Mouse (Mus musculus): ENCODE results near the gene Bmp7. TPM values are rescaled to one million over a fixed set of nuclear protein-coding genes. Genes with fewer than 3 reads are reported as not detected.

The Bmp7 gene
- total RNA-seq (2017) = 1.9 TPM in 1 of 2 replicates, not detected in the other

DNA sequence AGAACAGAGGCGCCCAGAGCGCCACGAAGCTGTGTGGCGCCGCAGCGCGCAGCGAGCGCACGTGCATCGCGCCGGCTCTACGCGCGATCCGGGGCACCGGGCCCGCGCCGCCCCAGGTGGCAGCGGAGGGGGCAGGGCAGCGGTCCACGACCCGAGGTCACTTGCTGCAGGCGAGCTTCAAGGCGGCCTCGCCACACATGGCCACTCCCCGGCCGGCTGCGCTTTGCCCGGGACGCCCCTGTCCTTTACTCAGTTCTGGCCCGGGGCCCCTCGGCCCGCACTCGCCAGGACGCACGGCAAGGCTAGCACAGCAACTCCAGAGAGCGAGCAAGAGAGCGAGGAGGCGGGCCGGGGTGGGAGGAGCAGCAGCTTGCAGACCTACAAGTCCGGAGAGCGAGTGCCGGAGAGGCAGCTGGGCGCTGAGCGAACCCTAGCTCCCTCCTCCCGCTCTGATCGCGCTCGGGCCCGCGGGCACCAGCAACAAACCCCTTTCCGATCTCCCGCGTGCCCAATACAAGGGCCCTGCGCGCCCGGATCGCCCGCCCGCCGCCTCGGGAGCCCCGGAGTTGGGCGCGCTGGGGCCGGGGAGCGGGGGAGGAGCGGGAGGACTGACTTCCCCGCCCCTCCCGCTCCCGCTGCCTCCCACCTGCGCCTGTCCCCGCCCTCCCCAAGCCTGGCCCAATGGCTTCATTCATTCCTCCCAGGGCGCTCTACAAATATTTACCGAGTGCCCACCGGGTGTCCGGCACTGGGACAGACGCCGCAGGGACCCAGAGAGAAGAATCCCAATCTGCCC lies at the start of gene Bmp7:
Gene Bmp7, minus strand, starts transcription at position 319 of the 796 bp plus-strand sequence.
- peak; percentile 14 to 42; a peak in 2 of 4 replicates for ATAC-seq (replicated peaks in 1 of 2; ENCODE audit: insufficient read depth in 1 of 2, low FRiP score in 2 of 2, low TSS enrichment in 1 of 2, low read depth in 1 of 2, poor library complexity in 2 of 2, severe bottlenecking in 2 of 2)

DNA sequence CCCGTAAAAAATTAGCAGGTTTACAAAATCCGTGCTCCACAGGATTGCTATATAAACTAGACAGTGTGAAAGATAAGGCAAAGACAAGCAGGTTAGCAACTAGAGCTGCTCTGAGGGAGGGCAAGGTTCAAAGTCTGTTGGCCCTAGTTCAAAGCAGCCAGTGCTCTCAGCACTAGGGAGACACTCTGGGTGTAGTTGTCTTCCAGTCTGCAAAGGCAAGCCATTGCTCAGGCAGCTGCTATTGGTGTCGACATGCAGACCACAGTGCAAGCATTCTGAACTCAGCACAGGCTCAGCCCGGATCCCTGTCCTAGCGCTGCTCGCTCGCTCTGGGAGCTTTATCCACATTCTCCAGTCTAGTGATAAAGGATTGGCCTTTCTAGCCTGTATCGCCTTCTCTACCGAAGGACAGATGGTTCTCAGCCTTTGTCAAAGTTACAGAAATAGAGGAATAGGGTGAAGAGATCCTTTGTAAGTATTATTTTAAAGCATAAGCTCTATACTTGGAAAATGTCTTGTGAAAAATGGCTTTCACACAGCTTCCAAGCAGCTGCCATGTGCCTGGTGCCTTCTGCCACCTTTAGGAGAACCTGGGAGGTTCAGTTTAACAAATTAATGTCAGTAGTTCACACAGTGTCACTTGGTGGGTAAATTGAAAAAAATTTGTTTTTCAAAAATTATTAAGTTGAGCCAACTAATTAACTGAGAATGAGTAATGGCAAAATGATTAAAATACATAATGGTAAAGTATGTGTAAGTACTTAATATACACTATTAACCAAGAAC lies 42.8 kb upstream of the Bmp7 start:
- ATAC-seq (replicated peaks in 1 of 2; ENCODE audit: insufficient read depth in 1 of 2, low FRiP score in 2 of 2, low TSS enrichment in 1 of 2, low read depth in 1 of 2, poor library complexity in 2 of 2, severe bottlenecking in 2 of 2) = no peak

DNA sequence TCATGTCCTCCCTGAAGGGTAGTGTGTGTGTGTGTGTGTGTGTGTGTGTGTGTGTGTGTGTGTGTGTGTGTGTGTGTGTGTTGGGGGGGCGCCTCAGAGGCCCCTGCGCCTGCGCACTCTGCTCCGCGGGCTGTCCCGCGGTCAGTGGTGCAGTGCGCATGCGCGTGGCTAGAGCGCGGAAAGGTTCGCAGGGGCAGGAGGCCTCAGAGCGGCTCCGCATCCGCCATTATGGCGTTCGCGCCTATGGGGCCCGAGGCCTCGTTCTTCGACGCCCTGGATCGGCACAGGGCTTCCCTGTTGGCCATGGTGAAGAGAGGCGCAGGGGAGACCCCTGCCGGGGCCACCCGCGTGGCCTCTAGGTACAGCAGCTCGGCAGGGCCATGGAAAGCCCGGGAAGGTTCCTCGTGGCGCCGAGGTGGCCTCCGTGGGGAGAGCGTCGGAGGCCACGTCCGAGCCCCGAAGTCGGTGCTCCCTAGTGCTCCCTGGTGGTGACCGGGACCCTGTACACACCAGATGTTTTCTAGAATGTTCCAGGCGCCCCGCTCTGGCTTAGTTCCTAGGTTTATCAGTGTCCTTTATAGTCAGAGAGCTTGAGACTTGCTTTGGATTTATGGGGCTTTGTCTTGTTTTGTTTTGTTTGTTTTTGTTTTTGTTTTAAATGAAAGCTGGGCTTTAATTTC lies 39.7 kb upstream of the Bmp7 start:
- ATAC-seq (replicated peaks in 1 of 2; ENCODE audit: insufficient read depth in 1 of 2, low FRiP score in 2 of 2, low TSS enrichment in 1 of 2, low read depth in 1 of 2, poor library complexity in 2 of 2, severe bottlenecking in 2 of 2) = no peak

GRCm38 (mm10) chr2:172978131-172978633 lies 38.1 kb upstream of the Bmp7 start:
- no peak for ATAC-seq (replicated peaks in 1 of 2; ENCODE audit: insufficient read depth in 1 of 2, low FRiP score in 2 of 2, low TSS enrichment in 1 of 2, low read depth in 1 of 2, poor library complexity in 2 of 2, severe bottlenecking in 2 of 2)

DNA sequence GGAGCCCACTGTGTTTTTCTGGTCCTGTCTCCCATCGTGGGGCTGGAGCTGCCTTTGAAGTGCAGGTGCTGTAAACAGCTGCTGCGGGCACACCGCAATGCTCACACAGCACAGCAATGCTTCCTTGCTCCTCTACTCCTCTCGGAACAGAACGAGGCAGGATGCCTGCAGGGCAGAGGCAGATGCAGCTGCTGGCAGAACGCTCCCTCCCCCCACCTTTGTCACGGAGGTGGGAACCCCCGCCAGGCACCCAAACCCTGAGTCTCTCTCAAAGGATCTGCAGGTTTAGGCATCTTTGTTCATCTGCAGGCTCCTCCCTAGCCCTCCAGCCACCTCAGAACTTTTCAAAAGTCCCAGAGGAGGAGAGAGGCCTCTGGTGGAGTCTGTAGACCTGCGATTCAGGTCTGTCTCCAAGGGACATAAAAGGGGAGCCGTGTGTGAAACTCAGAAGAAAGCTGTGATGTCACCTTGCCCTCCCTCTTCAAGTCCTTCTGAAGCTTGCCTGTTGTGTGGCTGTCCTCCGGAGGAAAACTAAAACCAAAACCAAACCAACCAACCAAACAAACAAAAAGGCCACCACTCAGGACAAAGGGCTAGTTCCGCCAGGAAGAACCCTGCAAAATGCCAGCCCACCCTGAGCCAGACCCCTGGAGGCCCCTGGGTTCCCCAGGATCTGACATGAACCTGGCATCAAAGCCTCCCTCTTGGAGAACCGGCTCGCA lies 37.4 kb upstream of the Bmp7 start, which contains the start of gene Spo11:
Gene Spo11, plus strand, starts transcription at position 292 of the 722 bp plus-strand sequence.
- ATAC-seq (replicated peaks in 1 of 2; ENCODE audit: insufficient read depth in 1 of 2, low FRiP score in 2 of 2, low TSS enrichment in 1 of 2, low read depth in 1 of 2, poor library complexity in 2 of 2, severe bottlenecking in 2 of 2) = peak; percentile 74 to 80

DNA sequence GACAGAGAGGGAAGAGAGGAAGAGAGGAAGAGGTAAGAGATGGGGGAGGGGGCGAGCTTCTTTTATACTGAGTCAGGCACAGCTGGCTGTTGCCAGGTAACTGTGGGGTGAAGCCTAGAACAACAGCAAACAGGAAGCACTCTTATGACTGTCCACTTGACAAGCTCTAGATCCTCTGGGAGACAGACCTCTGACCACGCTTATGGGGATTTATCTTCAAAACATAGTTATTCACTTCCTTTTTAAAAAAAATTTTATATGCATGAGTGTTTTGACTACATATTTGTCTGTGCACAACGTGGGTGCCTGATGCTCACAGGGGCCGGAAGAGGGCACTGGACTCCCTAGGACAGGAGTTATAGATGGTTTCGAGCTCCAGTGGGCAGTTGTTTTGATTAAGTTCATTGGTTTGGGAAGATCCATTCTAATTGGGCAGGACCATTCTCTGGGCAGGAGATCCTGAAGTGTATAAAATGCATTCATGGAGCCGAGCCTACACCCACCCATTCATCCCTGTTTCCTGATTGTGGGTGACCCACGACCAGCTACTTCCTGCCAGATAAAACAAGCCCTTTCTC lies 36.6 kb upstream of the Bmp7 start:
- peak; percentile 66 to 76 for ATAC-seq (replicated peaks in 1 of 2; ENCODE audit: insufficient read depth in 1 of 2, low FRiP score in 2 of 2, low TSS enrichment in 1 of 2, low read depth in 1 of 2, poor library complexity in 2 of 2, severe bottlenecking in 2 of 2)

DNA sequence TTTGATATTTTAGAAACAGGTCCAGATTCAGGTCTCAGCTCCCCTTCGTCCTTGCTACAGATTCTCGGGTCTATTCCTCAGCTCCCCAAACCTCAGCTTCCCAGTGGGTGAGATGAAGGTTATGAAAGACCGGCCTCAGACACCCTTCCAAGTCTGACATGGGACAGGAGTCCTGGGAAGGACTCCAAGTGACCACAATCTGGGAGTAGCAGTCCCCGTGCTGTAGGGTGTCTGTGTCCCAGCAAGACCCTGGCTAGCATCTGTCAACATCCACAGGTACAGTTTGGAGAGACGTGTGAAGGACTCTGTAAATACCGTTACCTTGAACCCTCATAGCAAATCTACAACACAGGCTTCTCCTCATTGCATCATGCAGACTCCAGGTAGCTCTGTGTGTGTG lies 35.0 kb upstream of the Bmp7 start:
- ATAC-seq (replicated peaks in 1 of 2; ENCODE audit: insufficient read depth in 1 of 2, low FRiP score in 2 of 2, low TSS enrichment in 1 of 2, low read depth in 1 of 2, poor library complexity in 2 of 2, severe bottlenecking in 2 of 2) = no peak

GRCm38 (mm10) chr2:172974701-172975100 lies 34.6 kb upstream of the Bmp7 start:
- no peak for ATAC-seq (replicated peaks in 1 of 2; ENCODE audit: insufficient read depth in 1 of 2, low FRiP score in 2 of 2, low TSS enrichment in 1 of 2, low read depth in 1 of 2, poor library complexity in 2 of 2, severe bottlenecking in 2 of 2)

- ATAC-seq (replicated peaks in 1 of 2; ENCODE audit: insufficient read depth in 1 of 2, low FRiP score in 2 of 2, low TSS enrichment in 1 of 2, low read depth in 1 of 2, poor library complexity in 2 of 2, severe bottlenecking in 2 of 2) = no peak
Measured at GRCm38 (mm10) chr2:172973806-172974565, 33.9 kb upstream of the Bmp7 start.

DNA sequence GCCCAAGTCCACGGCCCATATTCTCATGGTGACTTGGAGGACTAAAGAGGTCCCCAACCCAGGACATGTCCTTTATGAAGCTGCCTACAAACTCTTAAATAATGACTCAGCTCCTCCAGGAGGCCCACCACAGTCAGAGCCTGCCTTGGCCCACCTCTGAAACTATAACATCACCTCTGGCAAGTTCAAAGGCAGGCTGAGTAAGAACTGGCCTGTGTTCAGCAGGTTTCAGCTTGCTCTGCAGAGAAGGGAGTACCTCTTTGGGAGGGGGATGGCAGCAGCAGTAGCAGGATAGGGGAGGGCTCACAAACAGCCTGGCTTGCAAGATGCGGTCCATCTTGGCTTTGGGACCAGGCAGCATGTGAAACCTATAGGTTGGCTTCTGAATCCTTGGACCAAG lies 31.7 kb upstream of the Bmp7 start:
- no peak for ATAC-seq (replicated peaks in 1 of 2; ENCODE audit: insufficient read depth in 1 of 2, low FRiP score in 2 of 2, low TSS enrichment in 1 of 2, low read depth in 1 of 2, poor library complexity in 2 of 2, severe bottlenecking in 2 of 2)

DNA sequence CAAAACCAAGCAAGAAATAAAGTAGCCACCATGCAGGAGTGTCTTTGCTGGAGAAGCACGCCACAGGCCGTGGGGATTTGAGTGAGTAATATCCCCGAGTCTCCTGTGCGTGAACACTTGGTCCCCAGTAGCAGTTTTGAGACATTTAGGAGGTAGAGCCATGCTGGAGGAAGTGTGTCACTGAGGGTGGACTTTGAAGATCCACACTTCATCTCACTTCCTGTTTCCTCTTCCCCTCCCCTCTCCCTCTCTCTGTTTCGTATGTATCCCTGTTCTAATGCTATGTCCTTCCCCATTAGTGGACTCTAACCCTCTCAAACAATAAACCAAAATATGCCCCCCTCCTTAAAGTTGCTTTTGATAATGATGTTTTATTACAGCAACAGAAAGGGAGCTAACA lies 26.4 kb upstream of the Bmp7 start:
- peak; percentile 37 to 53; a peak in 1 of 4 replicates for ATAC-seq (replicated peaks in 1 of 2; ENCODE audit: insufficient read depth in 1 of 2, low FRiP score in 2 of 2, low TSS enrichment in 1 of 2, low read depth in 1 of 2, poor library complexity in 2 of 2, severe bottlenecking in 2 of 2)

DNA sequence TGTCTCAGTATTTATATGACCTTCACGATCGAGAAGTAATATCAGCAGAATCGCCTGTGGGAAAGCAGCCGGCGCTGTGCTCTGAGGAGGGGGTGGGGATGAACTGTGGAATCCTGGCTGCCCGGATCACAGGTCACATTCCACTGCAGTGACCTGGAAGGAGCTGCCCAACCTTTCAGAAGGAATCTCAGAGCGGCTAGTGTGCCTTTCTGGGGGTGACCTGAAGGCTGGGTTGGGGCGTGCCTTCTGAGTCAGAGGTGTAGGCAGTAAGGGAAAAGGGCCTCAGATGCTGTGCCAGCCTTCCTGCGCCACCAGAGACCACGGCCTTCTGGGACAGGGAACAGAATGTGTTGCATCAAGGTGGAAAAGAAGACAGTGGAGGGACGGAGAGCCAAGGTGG lies 25.1 kb upstream of the Bmp7 start:
- no peak for ATAC-seq (replicated peaks in 1 of 2; ENCODE audit: insufficient read depth in 1 of 2, low FRiP score in 2 of 2, low TSS enrichment in 1 of 2, low read depth in 1 of 2, poor library complexity in 2 of 2, severe bottlenecking in 2 of 2)

GRCm38 (mm10) chr2:172961211-172961610 lies 21.1 kb upstream of the Bmp7 start:
- no peak for ATAC-seq (replicated peaks in 1 of 2; ENCODE audit: insufficient read depth in 1 of 2, low FRiP score in 2 of 2, low TSS enrichment in 1 of 2, low read depth in 1 of 2, poor library complexity in 2 of 2, severe bottlenecking in 2 of 2)

DNA sequence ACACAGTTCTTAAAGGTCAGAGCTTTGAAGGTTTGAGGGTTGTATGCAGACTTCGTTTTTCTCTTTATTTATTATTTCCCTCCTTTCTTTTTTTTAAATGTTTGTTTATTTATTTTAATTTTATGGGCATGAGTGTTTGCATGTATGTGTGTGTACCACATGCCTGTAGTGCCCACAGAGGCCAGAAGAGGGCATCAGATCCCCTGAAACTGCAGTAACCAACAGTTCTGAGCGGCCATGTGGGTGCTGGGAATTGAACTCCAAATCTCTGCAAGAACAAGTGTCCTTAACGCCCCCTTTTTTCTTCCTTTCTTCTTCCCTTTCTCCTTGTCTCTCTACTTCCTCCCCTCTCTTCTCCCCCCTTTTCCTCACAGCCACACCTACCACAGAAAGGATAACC lies 20.2 kb upstream of the Bmp7 start:
- ATAC-seq (replicated peaks in 1 of 2; ENCODE audit: insufficient read depth in 1 of 2, low FRiP score in 2 of 2, low TSS enrichment in 1 of 2, low read depth in 1 of 2, poor library complexity in 2 of 2, severe bottlenecking in 2 of 2) = no peak

DNA sequence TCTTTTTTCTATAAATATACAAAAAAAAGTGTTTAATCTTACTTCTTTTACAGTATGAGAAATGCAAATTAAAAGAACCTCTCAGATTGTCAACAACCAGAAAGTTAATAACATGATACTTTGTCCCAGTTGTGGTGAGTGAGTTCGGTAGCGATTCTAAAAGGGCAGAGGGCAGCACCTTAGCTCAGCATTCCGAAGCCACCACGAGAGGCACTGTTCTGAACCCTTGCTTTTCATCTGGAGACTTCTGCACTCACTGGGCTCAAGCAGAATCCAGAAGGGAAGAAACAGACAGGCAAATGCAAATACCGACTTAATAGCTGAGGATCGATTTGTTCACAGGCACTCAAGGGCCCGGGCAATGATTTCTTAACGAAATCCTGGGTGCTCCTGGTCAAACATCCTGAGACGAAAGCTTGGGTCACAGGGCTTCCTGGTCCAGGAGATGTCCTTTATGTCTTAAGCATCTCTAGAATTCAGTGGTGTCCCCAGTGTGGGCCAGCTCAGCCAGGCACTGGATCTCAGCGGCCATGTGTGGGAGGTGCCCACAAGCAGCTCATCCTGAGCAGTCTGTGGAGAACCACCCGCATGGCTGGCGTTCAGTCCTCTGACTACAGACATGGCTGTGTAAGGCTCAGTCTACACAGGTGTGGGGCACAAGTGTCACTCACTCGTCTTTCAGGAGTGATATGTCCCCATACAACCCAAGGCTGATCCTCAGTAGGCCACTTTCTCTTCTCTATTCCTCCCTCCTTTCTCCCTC lies 19.1 kb upstream of the Bmp7 start:
- no peak for ATAC-seq (replicated peaks in 1 of 2; ENCODE audit: insufficient read depth in 1 of 2, low FRiP score in 2 of 2, low TSS enrichment in 1 of 2, low read depth in 1 of 2, poor library complexity in 2 of 2, severe bottlenecking in 2 of 2)

- ATAC-seq (replicated peaks in 1 of 2; ENCODE audit: insufficient read depth in 1 of 2, low FRiP score in 2 of 2, low TSS enrichment in 1 of 2, low read depth in 1 of 2, poor library complexity in 2 of 2, severe bottlenecking in 2 of 2) = no peak
Measured at GRCm38 (mm10) chr2:172958579-172958978, 18.5 kb upstream of the Bmp7 start.

Measured in hematopoietic stem cell, adult 5-6 weeks (primary cell).